In the genomic region with DNA sequence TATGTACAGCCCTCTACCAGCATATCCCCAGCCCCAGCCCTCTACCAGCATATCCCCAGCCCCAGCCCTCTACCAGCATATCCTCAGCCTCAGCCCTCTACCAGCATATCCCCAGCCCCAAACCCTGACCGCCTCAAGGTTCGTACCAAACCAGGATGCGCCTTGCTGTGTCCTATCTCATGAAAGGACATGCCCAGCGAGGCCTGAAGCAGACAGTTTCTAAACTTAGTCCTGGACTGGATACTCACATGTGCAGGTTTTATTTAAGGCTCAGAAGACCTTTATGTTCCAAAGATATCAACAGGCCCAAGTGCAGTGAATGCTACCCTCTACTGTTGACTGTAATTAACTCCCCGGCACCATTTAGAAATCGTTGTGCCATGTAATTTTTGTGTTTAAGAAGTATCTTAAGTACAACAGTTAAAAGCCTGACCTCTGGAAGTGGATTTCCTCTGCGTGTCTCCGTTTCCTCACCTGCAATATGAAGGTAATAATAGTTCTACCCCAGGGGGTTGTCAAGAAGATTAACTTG, we compare ENCODE assay signal across 12 mouse cellular contexts.
"Had no signal": no experiment of that assay in that cellular context is flagged by ENCODE, and none has a peak within 500 bp of the region (broad histone marks: within the 10 kb centered on the region; RNA-seq: fewer than 3 reads in every experiment).

No protein-coding gene starts in this region.

- H3K9ac ChIP-seq: liver, embryonic 13.5 days had no signal

- DNase-seq: kidney, postnatal 10 days; kidney, postnatal 36 days; layer of hippocampus, postnatal 36 days; liver, embryonic 13.5 days; lung, adult 2 months; lung, postnatal 14 days; lung, postnatal 4 days; midbrain, embryonic 14.5 days; thymus, postnatal 25 days had no signal

- H3K27ac ChIP-seq: left cerebral cortex, adult 2 months; liver, embryonic 13.5 days; stomach, postnatal 0 days had no signal

- H3K4me2 ChIP-seq: liver, embryonic 13.5 days; midbrain, embryonic 11.5 days had no signal

- H3K36me3 ChIP-seq: liver, embryonic 13.5 days had no signal

- H3K9me3 ChIP-seq: liver, embryonic 13.5 days had no signal

- H3K4me3 ChIP-seq: left cerebral cortex, adult 2 months; liver, embryonic 13.5 days had no signal
